Mouse (Mus musculus): ENCODE results near the gene Pawr.
A peak's percentile ranks its signal among the peaks of the same experiment; 100 is the strongest.
"Not testable (repeated sequence)": the region's sequence is repeated elsewhere in the genome, so short reads cannot be mapped to it uniquely, and the experiment has no call there.

Gene Pawr

DNA sequence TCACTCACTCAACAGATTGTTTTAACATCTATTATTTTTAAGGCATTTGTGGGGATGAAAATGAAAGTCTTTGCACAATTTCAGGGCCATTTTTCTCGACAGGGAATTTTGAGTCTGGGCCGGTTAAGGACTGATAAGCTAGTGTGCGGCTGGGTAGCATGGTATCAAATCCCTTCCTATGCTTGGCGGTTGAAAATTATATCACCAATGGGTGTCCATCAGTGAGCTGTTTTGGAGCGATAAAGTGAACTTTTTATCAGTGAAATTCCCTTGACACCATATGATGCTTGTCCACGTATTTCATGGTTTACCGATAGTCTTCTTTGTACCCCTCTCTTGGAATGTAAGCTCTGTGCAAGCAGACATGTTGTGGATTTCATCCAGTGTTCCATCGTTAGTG lies 17.5 kb upstream of the Pawr start:
- DNase-seq (ENCODE audit: low read depth, low spot score): no peak

DNA sequence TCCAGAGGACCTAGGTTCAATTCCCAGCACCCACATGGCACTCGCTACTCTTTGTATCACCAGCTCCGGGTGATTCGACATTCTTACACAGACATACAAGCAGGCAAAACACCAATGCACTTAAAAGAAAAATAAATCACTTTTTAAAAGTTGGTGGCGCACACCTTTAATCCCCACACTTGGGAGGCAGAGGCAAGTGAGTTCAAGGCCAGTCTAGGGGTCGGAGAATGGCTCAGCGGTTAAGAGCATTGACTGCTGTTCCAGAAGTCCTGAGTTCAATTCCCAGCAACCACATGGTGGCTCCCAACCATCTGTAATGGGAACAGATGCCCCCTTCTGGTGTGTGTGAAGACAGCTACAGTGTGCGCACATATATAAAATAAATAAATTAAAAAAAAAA lies 16.7 kb upstream of the Pawr start:
- DNase-seq (ENCODE audit: low read depth, low spot score): no peak

GRCm38 (mm10) chr10:108328356-108328755 lies 3.6 kb upstream of the Pawr start:
- no peak for DNase-seq (ENCODE audit: low read depth, low spot score)

DNA sequence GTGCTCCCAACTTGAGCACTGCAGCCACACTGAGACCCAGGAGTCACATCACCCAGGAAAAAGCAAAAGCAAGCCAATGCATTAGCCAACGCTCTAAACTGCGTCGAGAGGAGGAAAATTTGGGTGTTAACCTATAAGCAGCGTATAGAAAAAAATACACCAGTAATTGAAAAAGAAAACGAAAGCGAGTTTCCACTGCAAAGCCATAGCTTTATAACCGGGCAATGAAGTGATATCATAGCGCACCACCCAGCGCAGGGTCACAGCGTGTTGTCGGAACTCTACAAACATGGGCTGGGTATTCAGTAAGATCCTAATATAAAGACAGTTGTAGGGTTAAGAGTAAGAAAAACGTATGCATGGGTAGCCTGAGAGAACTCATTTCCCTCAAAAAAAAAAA lies 2.9 kb upstream of the Pawr start:
- no peak for DNase-seq (ENCODE audit: low read depth, low spot score)

DNA sequence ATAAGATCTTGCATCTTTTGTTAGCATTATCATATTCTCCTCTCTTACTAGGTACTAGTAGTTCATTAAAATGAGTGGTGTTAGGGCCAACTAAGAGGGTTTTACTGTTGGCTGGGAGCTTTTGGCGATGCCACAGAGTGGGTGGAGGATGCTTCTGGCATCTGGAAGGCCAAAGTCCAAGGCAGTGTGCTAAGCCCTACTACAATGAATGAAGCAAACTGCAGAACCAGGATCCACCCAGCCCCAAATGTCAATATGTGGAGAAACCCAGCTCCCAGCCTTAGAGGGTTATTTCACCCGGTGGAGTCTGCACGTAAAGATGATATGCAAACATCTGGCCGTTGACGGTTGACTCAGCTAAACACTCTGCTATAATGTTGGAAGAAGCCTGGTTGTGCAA lies 2.1 kb upstream of the Pawr start:
- no peak for DNase-seq (ENCODE audit: low read depth, low spot score)

DNA sequence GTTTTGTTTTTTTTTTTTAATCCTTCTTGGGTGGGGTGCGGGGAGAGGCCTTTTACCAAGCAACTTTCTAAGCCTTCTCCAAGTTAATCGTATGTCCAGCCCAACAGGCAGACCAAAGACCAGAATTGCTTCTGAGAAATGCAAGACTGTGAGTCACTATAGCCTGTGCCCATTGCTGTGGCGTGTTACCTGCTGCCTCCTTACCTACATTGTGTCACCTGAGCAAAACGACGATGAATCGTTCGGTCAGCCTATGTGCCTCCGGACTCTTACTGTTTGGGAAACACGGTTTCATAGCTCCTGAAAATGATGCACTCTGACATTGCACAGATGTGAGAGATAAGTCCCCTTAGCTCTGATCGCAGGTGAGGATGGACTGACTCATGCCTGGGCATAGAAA lies 957 bp upstream of the Pawr start:
- DNase-seq (ENCODE audit: low read depth, low spot score): no peak

DNA sequence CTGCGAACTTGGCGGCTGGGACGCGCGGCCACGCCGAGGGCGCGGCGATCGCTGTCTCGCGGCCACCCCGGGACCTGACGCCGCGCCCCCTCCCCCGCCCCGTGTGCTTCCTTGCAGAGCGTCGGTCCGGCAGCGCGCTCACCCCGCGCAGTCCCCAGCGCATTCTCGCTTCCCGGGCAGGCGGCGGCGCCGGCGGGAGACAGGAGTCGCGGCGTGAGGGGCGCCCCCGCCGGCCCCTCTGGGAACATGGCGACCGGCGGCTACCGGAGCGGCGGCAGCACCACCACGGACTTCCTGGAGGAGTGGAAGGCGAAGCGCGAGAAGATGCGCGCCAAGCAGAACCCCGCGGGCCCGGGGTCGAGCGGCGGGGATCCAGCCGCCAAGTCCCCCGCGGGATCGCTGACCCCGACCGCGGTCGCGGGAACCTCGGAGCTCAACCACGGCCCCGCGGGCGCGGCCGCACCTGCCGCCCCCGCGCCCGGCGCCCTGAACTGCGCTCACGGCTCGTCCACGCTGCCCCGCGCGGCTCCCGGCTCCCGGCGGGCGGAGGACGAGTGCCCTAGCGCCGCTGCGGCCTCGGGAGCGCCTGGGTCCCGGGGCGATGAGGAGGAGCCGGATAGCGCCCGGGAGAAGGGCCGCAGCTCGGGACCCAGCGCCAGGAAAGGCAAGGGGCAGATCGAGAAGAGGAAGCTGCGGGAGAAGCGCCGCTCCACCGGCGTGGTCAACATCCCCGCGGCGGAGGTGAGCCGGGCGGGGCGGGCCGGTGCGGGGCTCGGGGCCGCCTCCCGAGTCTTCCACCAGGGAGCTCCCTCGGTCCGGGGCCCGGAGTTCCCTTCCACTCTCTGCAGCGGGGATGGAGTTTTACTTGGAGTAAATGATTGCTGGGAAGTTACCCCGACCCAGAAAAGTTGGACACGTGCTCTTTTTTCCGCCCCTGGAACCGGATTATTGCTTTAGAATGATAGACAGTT lies 935 bp downstream of the Pawr start:
- peak; percentile 58 for DNase-seq (ENCODE audit: low read depth, low spot score)

- no peak for DNase-seq (ENCODE audit: low read depth, low spot score)
These were observed 1.7 kb downstream of the Pawr start for GRCm38 (mm10) chr10:108333642-108334041.

GRCm38 (mm10) chr10:108334096-108334495 lies 2.2 kb downstream of the Pawr start:
- no peak for DNase-seq (ENCODE audit: low read depth, low spot score)

GRCm38 (mm10) chr10:108335736-108336292 lies 3.9 kb downstream of the Pawr start:
- DNase-seq (ENCODE audit: low read depth, low spot score): no peak

- DNase-seq (ENCODE audit: low read depth, low spot score): no peak
These were observed 4.7 kb downstream of the Pawr start for GRCm38 (mm10) chr10:108336581-108336980.

DNA sequence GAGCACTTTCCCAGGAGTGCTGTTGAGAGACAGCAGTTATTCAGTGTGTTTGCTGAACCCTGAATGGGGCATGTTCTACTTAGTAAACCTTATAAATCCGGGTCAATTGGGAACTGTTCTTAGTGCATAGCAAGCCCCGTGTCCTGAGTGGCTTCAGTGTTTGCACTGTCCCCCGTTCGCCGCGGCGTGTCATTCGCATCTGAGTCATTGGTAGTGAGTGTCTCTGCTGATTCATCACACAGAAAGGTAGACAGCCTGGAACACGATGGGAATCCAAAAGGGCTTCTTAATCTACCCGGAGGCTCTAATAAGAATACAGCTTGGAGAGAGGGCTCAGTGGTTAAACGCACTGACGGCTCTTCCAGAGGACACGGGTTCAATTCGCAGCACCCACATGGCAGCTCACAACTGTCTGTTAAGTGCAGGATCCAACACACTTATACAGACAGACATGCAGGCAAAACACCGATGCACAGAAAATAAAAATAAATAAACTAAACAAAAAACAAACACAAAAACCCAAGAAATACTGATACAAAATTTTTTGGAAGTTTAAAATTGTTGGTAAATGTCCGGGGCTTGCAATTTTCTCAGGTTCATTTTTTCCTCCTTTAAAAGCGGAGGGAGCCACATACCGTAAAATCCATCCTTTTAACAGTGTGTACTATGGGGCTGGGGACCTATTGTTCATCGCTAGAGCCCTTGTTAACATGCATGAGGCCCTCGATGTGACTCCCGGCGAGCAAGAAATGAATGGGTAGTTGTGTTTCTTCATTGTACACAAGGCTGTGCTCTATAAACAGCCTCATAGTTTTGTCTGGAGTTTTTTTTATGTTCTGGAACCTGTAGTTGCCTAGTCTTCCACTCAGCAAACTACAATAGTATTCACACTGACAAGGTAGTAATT lies 6.4 kb downstream of the Pawr start:
- no peak for DNase-seq (ENCODE audit: low read depth, low spot score)

- no peak for DNase-seq (ENCODE audit: low read depth, low spot score)
These were observed 7.2 kb downstream of the Pawr start for GRCm38 (mm10) chr10:108339118-108339517.

DNA sequence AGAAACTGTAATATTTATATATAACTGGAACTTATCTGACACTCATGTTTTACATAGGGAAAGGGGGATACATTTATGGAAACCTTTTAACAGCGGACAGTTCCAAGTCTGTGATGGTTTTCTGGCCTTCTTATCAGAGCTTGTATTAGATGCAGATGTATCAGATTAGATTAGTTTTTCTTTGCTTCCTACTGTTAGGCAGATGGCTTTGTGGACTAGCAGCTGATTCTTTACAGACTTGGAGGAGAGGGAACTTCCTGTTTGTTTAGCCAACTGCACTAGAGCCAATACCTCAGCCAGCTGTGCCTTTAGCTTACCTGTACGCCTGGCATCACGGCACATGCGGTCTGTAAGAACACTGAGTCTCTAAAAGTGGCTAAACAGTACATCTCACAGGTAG lies 8.0 kb downstream of the Pawr start:
- no peak for DNase-seq (ENCODE audit: low read depth, low spot score)

DNA sequence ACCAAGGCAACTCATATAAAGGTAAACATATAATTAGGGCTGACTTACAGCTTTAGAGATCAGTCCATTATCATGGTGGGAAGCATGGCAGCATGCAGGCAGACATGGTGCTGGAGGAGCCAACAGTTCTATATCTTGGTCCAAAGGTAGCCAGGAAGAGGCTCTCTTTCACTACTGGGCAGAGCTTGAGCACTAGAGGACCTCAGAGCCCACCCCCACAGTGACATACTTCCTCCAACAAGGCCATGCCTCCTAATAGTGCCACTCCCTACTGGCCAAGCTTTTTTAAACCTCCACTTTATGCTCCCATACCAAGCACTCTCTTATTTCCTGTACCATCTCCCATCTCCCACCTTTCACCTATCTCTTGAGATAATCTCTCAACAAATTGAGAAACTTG lies 11.8 kb downstream of the Pawr start:
- DNase-seq (ENCODE audit: low read depth, low spot score): no peak

- no peak for DNase-seq (ENCODE audit: low read depth, low spot score)
These were observed 13.2 kb downstream of the Pawr start for GRCm38 (mm10) chr10:108345123-108345522.

GRCm38 (mm10) chr10:108346301-108346700 lies 14.4 kb downstream of the Pawr start:
- DNase-seq (ENCODE audit: low read depth, low spot score): not testable (repeated sequence)

- no peak for DNase-seq (ENCODE audit: low read depth, low spot score)
These were observed 18.5 kb downstream of the Pawr start for GRCm38 (mm10) chr10:108350125-108351070.

DNA sequence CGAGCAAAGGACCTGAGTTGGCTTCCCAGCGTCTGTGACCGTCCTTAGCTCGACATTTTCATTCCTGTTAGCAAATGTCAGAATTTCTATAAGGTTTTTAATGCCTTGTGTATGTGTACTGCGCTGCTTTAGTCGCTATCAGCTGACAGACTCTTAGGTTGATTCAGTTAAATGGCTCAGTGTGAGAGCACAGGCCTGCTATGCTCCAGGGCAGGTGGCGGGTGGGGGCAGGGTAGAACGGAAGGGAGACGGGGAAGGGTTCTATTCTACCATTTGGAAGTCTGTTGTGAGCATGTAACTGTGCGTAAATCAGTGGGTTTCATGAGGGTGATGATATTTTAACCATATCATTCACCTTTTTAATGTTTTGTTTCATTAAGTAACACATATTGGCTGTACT lies 21.0 kb downstream of the Pawr start:
- no peak for DNase-seq (ENCODE audit: low read depth, low spot score)

DNA sequence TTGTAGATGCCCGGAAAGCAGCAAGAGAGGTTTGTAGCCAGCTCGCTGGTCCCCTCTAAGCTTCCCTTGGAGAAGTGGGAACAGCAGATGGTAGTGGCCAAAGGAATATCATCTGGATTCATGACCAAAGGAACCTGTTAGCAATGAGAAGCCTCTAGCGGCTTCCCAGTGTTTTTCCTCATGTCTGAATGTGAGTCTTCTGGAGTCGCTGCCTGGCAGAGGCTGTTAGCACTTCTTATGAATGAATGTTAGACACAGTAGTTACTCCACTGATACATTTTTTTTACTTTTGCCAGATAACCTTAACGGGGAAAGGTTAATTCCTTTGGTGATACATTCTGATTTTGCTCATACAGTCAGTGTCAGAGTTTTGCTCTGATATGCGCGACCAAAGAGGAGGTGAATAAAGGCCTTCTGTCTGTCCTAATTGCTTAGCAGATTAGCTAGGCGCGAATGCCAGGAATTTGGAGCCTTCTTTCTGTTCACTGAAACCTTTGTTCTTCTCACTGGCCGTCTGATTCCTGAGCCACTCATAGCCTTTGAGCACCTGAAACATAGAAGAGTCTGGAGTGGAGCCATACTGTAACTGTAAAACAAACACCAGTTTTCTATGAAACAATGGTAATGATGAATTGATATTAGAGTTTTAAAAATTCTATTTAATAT lies 22.9 kb downstream of the Pawr start:
- no peak for DNase-seq (ENCODE audit: low read depth, low spot score)

- DNase-seq (ENCODE audit: low read depth, low spot score): no peak
These were observed 23.5 kb downstream of the Pawr start for GRCm38 (mm10) chr10:108355392-108355775.

Measured in retina, postnatal 7 days (tissue).